Mouse (Mus musculus): ENCODE results near the gene Hus1. TPM values are rescaled to one million over a fixed set of nuclear protein-coding genes. Genes with fewer than 3 reads are reported as not detected.
A peak's percentile ranks its signal among the peaks of the same experiment; 100 is the strongest.

The Hus1 gene
- polyA plus RNA-seq, 1 experiment = 4.1 TPM

DNA sequence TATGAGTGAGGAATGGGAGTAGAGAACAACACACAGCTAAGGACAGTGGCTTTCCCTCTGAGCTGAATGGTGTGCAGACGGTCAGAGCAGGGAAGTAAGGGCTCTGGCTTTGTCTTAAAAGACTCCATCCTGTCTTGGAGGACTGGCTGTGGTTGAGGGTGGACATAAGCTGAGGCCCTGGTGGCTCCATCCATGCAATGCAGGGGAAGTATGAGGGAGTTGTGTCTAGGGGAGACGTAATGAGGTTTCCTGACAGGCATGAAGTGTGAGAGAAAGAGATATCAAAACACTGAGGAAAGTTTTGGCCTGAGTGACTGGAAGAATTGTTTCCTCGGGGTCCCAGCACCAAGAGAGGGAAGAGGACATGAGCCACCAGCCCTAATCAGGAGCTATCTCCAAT is 62.1 kb downstream of the Hus1 start:
- Histone ChIP-seq H3K79me2 (ENCODE audit: control insufficient read depth, insufficient read depth) (no peaks in the 10 kb centered on the region), H3K27me3 (ENCODE audit: control insufficient read depth, insufficient read depth, insufficient read length) (no peaks in the 10 kb centered on the region), H3K4me3 (no peak overlapping the region), H3ac (ENCODE audit: control insufficient read depth, insufficient read length) (no peak overlapping the region), H3K36me3 (ENCODE audit: control insufficient read depth, insufficient read depth) (no peaks in the 10 kb centered on the region), H3K4me2 (ENCODE audit: low read depth) (no peak overlapping the region)
- no peak for TF ChIP-seq MYOG (IDR thresholded peaks at IDR 0.05; ENCODE audit: control insufficient read depth in 1 of 3, insufficient read depth in 1 of 3, insufficient read length in 2 of 3, low read depth in 2 of 3)
- TF ChIP-seq MAX (IDR thresholded peaks at IDR 0.05; ENCODE audit: low read depth) = no peak
- TF ChIP-seq E2F4 (IDR thresholded peaks at IDR 0.05; ENCODE audit: insufficient read depth) = no peak
- no peak for TF ChIP-seq REST (IDR thresholded peaks at IDR 0.05; ENCODE audit: insufficient read depth, insufficient read length)
- TF ChIP-seq CEBPB (IDR thresholded peaks at IDR 0.05; ENCODE audit: insufficient read depth, poor library complexity, severe bottlenecking) = no peak
- no peak for TF ChIP-seq MYOD1 (IDR thresholded peaks at IDR 0.05; ENCODE audit: control insufficient read depth in 1 of 3, insufficient read length in 2 of 3, low read depth in 2 of 3)
- no peak for TF ChIP-seq TCF12 (IDR thresholded peaks at IDR 0.05; ENCODE audit: insufficient read depth, poor library complexity, severe bottlenecking)

DNA sequence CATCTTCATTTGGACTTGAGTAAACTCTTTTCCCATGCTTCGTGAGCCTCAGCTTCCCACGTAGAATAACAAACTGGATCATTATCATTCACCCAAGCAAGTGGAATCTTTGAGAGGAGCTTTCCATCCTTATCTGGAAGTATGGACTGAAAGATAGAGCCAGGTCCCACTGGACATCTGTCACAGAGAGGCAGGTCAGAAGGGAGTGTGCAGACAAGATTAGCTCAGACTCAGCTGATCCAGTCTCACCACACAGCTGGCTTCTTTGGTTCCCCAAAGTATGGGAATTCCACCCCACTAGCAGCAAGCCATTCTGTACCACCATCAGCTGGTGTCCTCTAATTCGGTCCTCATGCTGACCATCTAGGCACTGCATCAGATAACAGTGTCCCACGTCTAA is 66.9 kb downstream of the Hus1 start:
- Histone ChIP-seq H3ac (ENCODE audit: control insufficient read depth, insufficient read length) (no peak overlapping the region), H3K27me3 (ENCODE audit: control insufficient read depth, insufficient read depth, insufficient read length) (no peaks in the 10 kb centered on the region), H3K36me3 (ENCODE audit: control insufficient read depth, insufficient read depth) (no peaks in the 10 kb centered on the region), H3K4me2 (ENCODE audit: low read depth) (no peak overlapping the region), H3K4me3 (no peak overlapping the region), H3K79me2 (ENCODE audit: control insufficient read depth, insufficient read depth) (no peaks in the 10 kb centered on the region)
- TF ChIP-seq REST (IDR thresholded peaks at IDR 0.05; ENCODE audit: insufficient read depth, insufficient read length) (no peak), TCF3 (IDR thresholded peaks at IDR 0.05; ENCODE audit: insufficient read length, low read depth) (no peak), MYOD1 (IDR thresholded peaks at IDR 0.05; ENCODE audit: control insufficient read depth in 1 of 3, insufficient read length in 2 of 3, low read depth in 2 of 3) (peak in 1 of 3 experiments; percentile 3), CEBPB (IDR thresholded peaks at IDR 0.05; ENCODE audit: insufficient read depth, poor library complexity, severe bottlenecking) (no peak), MYOG (IDR thresholded peaks at IDR 0.05; ENCODE audit: control insufficient read depth in 1 of 3, insufficient read depth in 1 of 3, insufficient read length in 2 of 3, low read depth in 2 of 3) (peak in 1 of 3 experiments; percentile 17), POLR2AphosphoS2 (IDR thresholded peaks at IDR 0.05; ENCODE audit: insufficient read length, low read depth) (no peak)

Other genes with a start within 250 kb of the Hus1 start
- not detected for gene Pkd1l1, start 37.9 kb downstream of the Hus1 start, polyA plus RNA-seq (2012; fragmentation: generic; extraction: Trizol)
- gene Gm11992, start 37.4 kb upstream of the Hus1 start, polyA plus RNA-seq (2012; fragmentation: generic; extraction: Trizol) = 0.02 TPM
- not detected for gene Sun3, start 37.8 kb upstream of the Hus1 start, polyA plus RNA-seq (2012; fragmentation: generic; extraction: Trizol)
- 10.1 TPM for gene Upp1, start 106.9 kb upstream of the Hus1 start, polyA plus RNA-seq (2012; fragmentation: generic; extraction: Trizol)
- 0.05 TPM for gene Abca13, start 180.8 kb upstream of the Hus1 start, polyA plus RNA-seq (2012; fragmentation: generic; extraction: Trizol)

Measured in myocyte (in vitro differentiated cells).